Mouse (Mus musculus): ENCODE results near the gene Ccnd3. TPM values are rescaled to one million over a fixed set of nuclear protein-coding genes. Genes with fewer than 3 reads are reported as not detected.
A peak's percentile ranks its signal among the peaks of the same experiment; 100 is the strongest.

Gene Ccnd3
- total and polyA plus RNA-seq, 2 experiments from 2014 or later = 42.6 to 54.0 TPM

- H3K4me2 ChIP-seq (ENCODE audit: low read depth) = no peak overlapping the region
- no peaks in the 10 kb centered on the region for H3K36me3 ChIP-seq (ENCODE audit: insufficient read depth)
- no peak for DNase-seq
- H3K4me1 ChIP-seq (ENCODE audit: insufficient read depth) = no peaks in the 10 kb centered on the region
- no peak overlapping the region for H3K9ac ChIP-seq
- TF ChIP-seq CTCF (IDR thresholded peaks at IDR 0.05; ENCODE audit: low read depth) = no peak
- H3K27me3 ChIP-seq (ENCODE audit: insufficient read depth, low read length) = peaks cover 11% of the 10 kb centered on the region
- no peak overlapping the region for H3K27ac ChIP-seq (ENCODE audit: low read depth, low read length)
- ATAC-seq = no peak
- H3K4me3 ChIP-seq (ENCODE audit: low read depth, low read length) = no peak overlapping the region
- no peaks in the 10 kb centered on the region for H3K9me3 ChIP-seq (ENCODE audit: low read length)
- WGBS = 51% methylated on average over 12 of the region's 12 CpGs
Measured at GRCm38 (mm10) chr17:47464248-47464965, 40.4 kb upstream of the Ccnd3 start.

GRCm38 (mm10) chr17:47465016-47465415, 39.8 kb upstream of the Ccnd3 start:
- DNase-seq = no peak
- Histone ChIP-seq H3K4me1 (ENCODE audit: insufficient read depth) (no peaks in the 10 kb centered on the region), H3K9me3 (ENCODE audit: low read length) (no peaks in the 10 kb centered on the region), H3K27me3 (ENCODE audit: insufficient read depth, low read length) (peaks cover 11% of the 10 kb centered on the region), H3K4me2 (ENCODE audit: low read depth) (no peak overlapping the region), H3K27ac (ENCODE audit: low read depth, low read length) (no peak overlapping the region), H3K9ac (no peak overlapping the region), H3K36me3 (ENCODE audit: insufficient read depth) (no peaks in the 10 kb centered on the region), H3K4me3 (ENCODE audit: low read depth, low read length) (no peak overlapping the region)
- no peak for ATAC-seq
- 78% methylated on average over 11 of the region's 11 CpGs for WGBS
- TF ChIP-seq CTCF (IDR thresholded peaks at IDR 0.05; ENCODE audit: low read depth) = no peak

- 49% methylated on average over 9 of the region's 9 CpGs for WGBS
- no peak overlapping the region for H3K4me2 ChIP-seq (ENCODE audit: low read depth)
Measured at GRCm38 (mm10) chr17:47466284-47466683, 38.6 kb upstream of the Ccnd3 start.

DNA sequence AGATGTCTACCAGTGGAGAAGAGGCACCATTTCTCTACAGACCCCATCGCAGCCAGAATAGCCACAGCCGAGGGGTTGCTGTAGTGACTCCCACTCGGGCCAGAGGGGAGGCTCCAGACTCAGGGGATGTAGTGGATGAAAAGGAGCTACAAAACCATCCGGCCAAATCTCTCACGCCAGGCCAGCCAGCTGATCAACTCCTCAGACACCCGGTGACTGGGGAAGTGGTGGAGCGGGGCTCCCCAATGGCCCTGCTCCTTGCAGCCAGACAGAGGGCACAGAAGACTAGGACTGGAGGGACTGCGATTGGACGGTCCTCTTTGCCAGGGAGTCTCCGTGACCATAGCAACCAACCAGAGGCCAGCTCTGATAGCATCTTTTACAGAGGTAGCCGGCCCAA, 37.2 kb upstream of the Ccnd3 start:
- ATAC-seq (peak; percentile 40; the same call in 1 of the 2 replicates), DNase-seq (no peak)
- H3K4me2 ChIP-seq (ENCODE audit: low read depth) = no peak overlapping the region
- no peak overlapping the region for H3K27ac ChIP-seq (ENCODE audit: low read depth, low read length)
- peaks cover 11% of the 10 kb centered on the region for H3K27me3 ChIP-seq (ENCODE audit: insufficient read depth, low read length)
- WGBS = 56% methylated on average over 11 of the region's 11 CpGs
- no peaks in the 10 kb centered on the region for H3K36me3 ChIP-seq (ENCODE audit: insufficient read depth)
- no peaks in the 10 kb centered on the region for H3K9me3 ChIP-seq (ENCODE audit: low read length)
- no peaks in the 10 kb centered on the region for H3K4me1 ChIP-seq (ENCODE audit: insufficient read depth)
- H3K4me3 ChIP-seq (ENCODE audit: low read depth, low read length) = no peak overlapping the region
- no peak overlapping the region for H3K9ac ChIP-seq
- no peak for TF ChIP-seq CTCF (IDR thresholded peaks at IDR 0.05; ENCODE audit: low read depth)

More at GRCm38 (mm10) chr17:47466284-47466683, 38.6 kb upstream of the Ccnd3 start:
- ATAC-seq = no peak
- Histone ChIP-seq H3K36me3 (ENCODE audit: insufficient read depth) (no peaks in the 10 kb centered on the region), H3K4me1 (ENCODE audit: insufficient read depth) (no peaks in the 10 kb centered on the region), H3K27ac (ENCODE audit: low read depth, low read length) (no peak overlapping the region), H3K27me3 (ENCODE audit: insufficient read depth, low read length) (peaks cover 11% of the 10 kb centered on the region), H3K4me3 (ENCODE audit: low read depth, low read length) (no peak overlapping the region), H3K9me3 (ENCODE audit: low read length) (no peaks in the 10 kb centered on the region), H3K9ac (no peak overlapping the region)
- DNase-seq = no peak
- no peak for TF ChIP-seq CTCF (IDR thresholded peaks at IDR 0.05; ENCODE audit: low read depth)

DNA sequence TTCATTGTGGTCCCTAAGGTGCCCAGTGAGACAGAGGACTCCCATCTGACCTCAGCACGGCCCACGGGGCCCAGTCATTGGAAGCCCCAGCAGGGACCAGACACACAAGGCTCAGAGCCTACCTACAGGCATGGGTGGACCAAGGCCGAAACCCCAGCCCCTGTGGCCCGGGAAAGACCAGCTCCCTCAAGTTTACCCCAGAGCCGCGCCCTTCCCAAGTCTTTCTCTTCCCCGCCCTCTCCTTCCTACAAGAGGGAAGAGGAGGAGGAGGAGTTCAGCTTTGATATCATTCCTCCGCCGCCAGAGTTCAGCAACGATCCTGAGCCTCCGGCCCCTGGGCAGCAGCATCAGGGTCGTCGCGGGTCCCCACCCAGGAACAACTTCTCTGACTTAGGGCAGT, 36.8 kb upstream of the Ccnd3 start:
- Histone ChIP-seq H3K27ac (ENCODE audit: low read depth, low read length) (no peak overlapping the region), H3K4me3 (ENCODE audit: low read depth, low read length) (no peak overlapping the region), H3K27me3 (ENCODE audit: insufficient read depth, low read length) (peaks cover 11% of the 10 kb centered on the region), H3K9me3 (ENCODE audit: low read length) (no peaks in the 10 kb centered on the region), H3K9ac (no peak overlapping the region), H3K4me2 (ENCODE audit: low read depth) (peak overlapping the region; percentile 10; the same call in 1 of the 2 replicates), H3K4me1 (ENCODE audit: insufficient read depth) (no peaks in the 10 kb centered on the region), H3K36me3 (ENCODE audit: insufficient read depth) (no peaks in the 10 kb centered on the region)
- no peak for ATAC-seq
- no peak for DNase-seq
- WGBS = 22% methylated on average over 14 of the region's 14 CpGs
- no peak for TF ChIP-seq CTCF (IDR thresholded peaks at IDR 0.05; ENCODE audit: low read depth)

GRCm38 (mm10) chr17:47468466-47468865, 36.4 kb upstream of the Ccnd3 start:
- Histone ChIP-seq H3K36me3 (ENCODE audit: insufficient read depth) (no peaks in the 10 kb centered on the region), H3K4me3 (ENCODE audit: low read depth, low read length) (no peak overlapping the region), H3K27ac (ENCODE audit: low read depth, low read length) (no peak overlapping the region), H3K9ac (no peak overlapping the region), H3K27me3 (ENCODE audit: insufficient read depth, low read length) (peaks cover 11% of the 10 kb centered on the region), H3K4me2 (ENCODE audit: low read depth) (peak overlapping the region; percentile 10; the same call in 1 of the 2 replicates), H3K9me3 (ENCODE audit: low read length) (no peaks in the 10 kb centered on the region), H3K4me1 (ENCODE audit: insufficient read depth) (no peaks in the 10 kb centered on the region)
- TF ChIP-seq CTCF (IDR thresholded peaks at IDR 0.05; ENCODE audit: low read depth) = 0 out of 2 replicates have a peak, but pooled peaks have one; percentile 4
- no peak for DNase-seq
- ATAC-seq = no peak
- 15% methylated on average over 34 of the region's 34 CpGs for WGBS

- WGBS = 83% methylated on average over 4 of the region's 4 CpGs
- H3K36me3 ChIP-seq (ENCODE audit: insufficient read depth) = no peaks in the 10 kb centered on the region
- peaks cover 11% of the 10 kb centered on the region for H3K27me3 ChIP-seq (ENCODE audit: insufficient read depth, low read length)
- H3K9me3 ChIP-seq (ENCODE audit: low read length) = no peaks in the 10 kb centered on the region
- no peak for DNase-seq
- no peak for TF ChIP-seq CTCF (IDR thresholded peaks at IDR 0.05; ENCODE audit: low read depth)
- H3K4me1 ChIP-seq (ENCODE audit: insufficient read depth) = no peaks in the 10 kb centered on the region
- H3K4me3 ChIP-seq (ENCODE audit: low read depth, low read length) = no peak overlapping the region
- H3K9ac ChIP-seq = no peak overlapping the region
- H3K4me2 ChIP-seq (ENCODE audit: low read depth) = no peak overlapping the region
- no peak for ATAC-seq
- no peak overlapping the region for H3K27ac ChIP-seq (ENCODE audit: low read depth, low read length)
Measured at GRCm38 (mm10) chr17:47469642-47470041, 35.2 kb upstream of the Ccnd3 start.
